Mouse (Mus musculus) embryonic facial prominence, embryonic 12.5 days (tissue): ENCODE data around the gene Cacng8. TPM values are rescaled to one million over a fixed set of nuclear protein-coding genes. Genes with fewer than 3 reads are reported as not detected.

Experiments
- ATAC-seq: fragments of 200-750 bp; cut with Nextera tagmentation; 2 replicates; pipeline ENCODE4 v1.8.0; 2017; ENCODE audit not compliant: insufficient number of reproducible peaks, insufficient read depth, low FRiP score, low TSS enrichment
- H3K27ac ChIP-seq: fragments of 300-500 bp; sonication (generic); 2 replicates; pipeline ENCODE4 v1.5.1; 2016; ENCODE audit warnings: mild to moderate bottlenecking
- H3K27me3 ChIP-seq: fragments of 300-500 bp; sonication (generic); 2 replicates; pipeline ENCODE4 v1.6.1; 2016; ENCODE audit warnings: mild to moderate bottlenecking, moderate library complexity
- H3K36me3 ChIP-seq: fragments of 300-500 bp; sonication (generic); 2 replicates; pipeline ENCODE4 v1.6.1; 2016; ENCODE audit warnings: mild to moderate bottlenecking
- H3K4me1 ChIP-seq: fragments of 300-500 bp; sonication (generic); 2 replicates; pipeline ENCODE4 v1.6.1; 2016
- H3K4me2 ChIP-seq: fragments of 300-500 bp; sonication (generic); replicated peaks from 2 replicates; pipeline ENCODE4 v1.6.1; 2016; ENCODE audit warnings: mild to moderate bottlenecking, moderate library complexity
- H3K4me3 ChIP-seq: fragments of 300-500 bp; sonication (generic); 2 replicates; pipeline ENCODE4 v1.5.1; 2016; ENCODE audit warnings: mild to moderate bottlenecking
- H3K9ac ChIP-seq: fragments of 300-500 bp; sonication (generic); 2 replicates; pipeline ENCODE4 v1.6.1; 2016; ENCODE audit warnings: mild to moderate bottlenecking, moderate library complexity
- H3K9me3 ChIP-seq: fragments of 300-500 bp; sonication (generic); 2 replicates; pipeline ENCODE4 v1.6.1; 2016; ENCODE audit warnings: mild to moderate bottlenecking, moderate library complexity
- WGBS: fragments of 180-500 bp; shearing (Covaris S2); methylation state at CpG from one replicate; pipeline ENCODE4 v1.1.7; 2016; 5-methylcytosine and 5-hydroxymethylcytosine counted together
- polyA plus RNA-seq: library from polyadenylated mRNA; unstranded; fragments of >200 nt; fragmentation: Nextera tagmentation; extraction: Ambion mirVana; gene quantifications from 2 replicates; pipeline ENCODE4 v1.2.1, GENCODE M21; 2016

Gene Cacng8
- polyA plus RNA-seq, result 7.3 and 7.5 TPM in 2 replicates

DNA sequence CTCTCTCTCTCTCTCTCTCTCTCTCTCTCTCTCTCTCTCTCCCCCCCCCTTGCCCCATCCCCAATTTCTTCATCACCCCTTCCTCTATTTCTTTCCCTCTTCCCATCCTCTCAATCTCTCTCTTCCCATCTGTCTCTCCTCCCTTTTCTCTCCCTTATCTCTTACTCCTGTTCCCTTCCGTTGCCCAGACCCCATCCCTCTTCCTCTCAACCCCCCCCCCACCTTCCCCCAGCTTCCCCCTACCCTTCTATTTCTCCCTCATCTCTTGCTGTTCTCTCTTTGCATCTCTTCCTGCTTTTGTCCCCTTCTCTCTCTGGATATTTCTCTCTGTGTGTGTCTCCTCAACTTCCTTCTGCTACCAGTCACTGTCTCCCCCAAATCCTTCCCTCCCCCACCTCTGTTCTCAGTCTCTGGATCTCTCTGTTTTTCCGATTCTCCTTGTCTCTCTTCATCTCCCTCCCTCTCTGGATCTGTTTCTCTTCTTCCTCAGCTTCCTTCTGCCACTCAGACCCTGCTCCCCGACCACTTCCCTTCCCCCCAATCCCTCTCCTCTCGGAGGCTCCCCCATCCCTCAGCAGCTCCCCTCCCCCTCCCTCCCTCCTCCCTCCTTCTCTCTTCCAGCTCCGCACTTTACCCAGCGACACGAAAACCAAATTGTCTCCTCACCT, at the start of gene Cacng8:
Gene Cacng8, plus strand, starts transcription at position 271 of the 668 bp plus-strand sequence.
- H3K9ac ChIP-seq, result peak within 1 kb of the TSS; percentile 57
- H3K9me3 ChIP-seq, result no peaks in the 10 kb centered on the region
- H3K4me1 ChIP-seq, result peaks cover 20% of the 10 kb centered on the region; the same call in 1 of the 2 replicates
- H3K4me3 ChIP-seq, result peak within 1 kb of the TSS; percentile 41
- H3K4me2 ChIP-seq, result peak within 1 kb of the TSS; percentile 68
- ATAC-seq, result 0 out of 2 replicates have a peak, but pooled peaks have one; percentile 58
- peaks cover 10% of the 10 kb centered on the region for H3K36me3 ChIP-seq
- 0% methylated on average over 7 of the region's 7 CpGs for WGBS
- no peaks in the 10 kb centered on the region for H3K27me3 ChIP-seq
- H3K27ac ChIP-seq, result peak within 1 kb of the TSS; percentile 73

DNA sequence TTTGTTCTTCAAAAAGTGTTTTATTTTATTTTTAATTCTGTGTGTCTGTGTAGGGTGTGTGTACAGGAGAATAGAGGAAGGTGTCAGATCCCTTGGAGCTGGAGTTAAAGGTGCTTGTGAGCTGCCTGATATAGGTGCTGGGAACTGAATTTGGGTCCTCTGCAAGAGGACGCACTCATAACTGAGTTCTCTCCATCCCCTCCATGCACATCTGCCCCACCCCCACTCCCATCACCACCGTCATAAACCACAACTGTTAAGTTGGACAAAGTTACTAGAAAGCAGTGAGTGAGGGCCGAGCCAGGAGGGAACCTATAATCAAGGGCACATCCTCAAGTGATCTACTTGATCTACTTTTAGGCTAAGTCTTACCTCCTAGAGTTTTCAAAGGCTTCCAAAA, 46.6 kb upstream of the Cacng8 start:
- no peak overlapping the region for H3K4me3 ChIP-seq
- no peaks in the 10 kb centered on the region for H3K9me3 ChIP-seq
- H3K27ac ChIP-seq, result no peak overlapping the region
- no peak for ATAC-seq
- no peak overlapping the region for H3K9ac ChIP-seq
- WGBS, result 94% methylated on average over 3 of the region's 3 CpGs
- no peaks in the 10 kb centered on the region for H3K4me1 ChIP-seq
- H3K27me3 ChIP-seq, result no peaks in the 10 kb centered on the region
- no peak overlapping the region for H3K4me2 ChIP-seq
- H3K36me3 ChIP-seq, result peaks cover 71% of the 10 kb centered on the region

DNA sequence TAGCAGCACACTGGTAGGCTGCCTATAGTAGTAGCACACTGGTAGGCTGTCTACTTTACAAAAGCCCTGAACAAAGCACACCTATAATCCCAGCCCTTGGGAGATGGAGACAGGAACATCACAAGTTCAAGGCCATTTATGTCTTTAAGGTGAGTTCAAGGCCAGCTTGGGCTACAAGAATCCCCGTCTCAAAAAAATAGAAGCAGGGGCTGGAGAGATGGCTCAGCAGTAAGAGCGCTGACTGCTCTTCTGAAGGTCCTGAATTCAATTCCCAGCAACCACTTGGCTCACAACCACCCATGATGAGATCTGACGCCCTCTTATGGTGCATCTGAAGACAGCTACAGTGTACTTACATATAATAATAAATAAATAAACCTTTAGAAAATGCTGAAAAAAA, 45.2 kb upstream of the Cacng8 start:
- no peak overlapping the region for H3K27ac ChIP-seq
- no peaks in the 10 kb centered on the region for H3K27me3 ChIP-seq
- no peak overlapping the region for H3K4me2 ChIP-seq
- H3K4me3 ChIP-seq, result no peak overlapping the region
- no peaks in the 10 kb centered on the region for H3K4me1 ChIP-seq
- ATAC-seq, result no peak
- peaks cover 75% of the 10 kb centered on the region for H3K36me3 ChIP-seq
- H3K9me3 ChIP-seq, result no peaks in the 10 kb centered on the region
- no peak overlapping the region for H3K9ac ChIP-seq
- 93% methylated on average over 3 of the region's 3 CpGs for WGBS

DNA sequence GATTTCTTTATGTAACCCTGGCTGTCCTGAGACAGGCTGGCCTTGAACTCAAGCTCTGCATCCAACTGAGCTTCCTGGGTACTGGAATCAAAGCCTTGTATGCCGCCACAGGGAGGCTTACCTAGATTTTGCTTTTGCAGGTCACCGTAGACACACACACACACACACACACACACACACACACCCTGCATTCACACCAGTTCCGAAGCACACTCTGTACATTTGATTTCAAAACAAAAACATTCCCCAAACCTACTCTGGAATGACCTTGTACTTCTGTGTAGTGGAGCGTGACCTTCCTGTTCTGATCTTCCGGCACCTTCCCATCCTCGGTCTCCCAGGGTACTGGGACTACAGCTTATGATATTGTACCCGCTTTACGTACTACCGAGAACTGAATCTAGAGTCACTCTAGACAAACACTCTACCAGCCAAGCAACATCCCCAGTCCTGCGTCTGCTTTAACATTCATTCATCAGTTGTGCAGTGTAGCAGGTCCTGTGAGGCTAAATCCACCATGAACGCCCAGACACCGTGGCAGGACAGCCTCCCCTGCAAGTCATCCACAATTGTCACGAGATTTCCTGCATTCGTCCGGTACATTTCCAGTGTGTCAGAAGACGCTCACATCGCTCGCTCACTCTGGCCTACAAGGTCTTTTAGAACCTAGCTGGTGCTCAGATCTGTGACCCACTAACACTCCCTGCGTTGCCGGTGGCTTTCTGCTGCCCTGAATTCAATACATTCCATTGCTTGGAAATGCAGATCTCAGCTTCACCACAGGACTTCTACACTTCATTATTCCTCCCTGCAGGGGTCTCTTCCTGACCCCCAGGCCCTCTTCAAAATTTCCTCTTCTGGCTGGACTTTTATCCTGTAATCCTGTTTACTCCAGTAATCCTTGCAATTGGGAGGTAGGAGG, 42.9 kb upstream of the Cacng8 start:
- Histone ChIP-seq H3K9ac (no peak overlapping the region), H3K4me3 (no peak overlapping the region), H3K4me2 (no peak overlapping the region), H3K27ac (no peak overlapping the region), H3K9me3 (no peaks in the 10 kb centered on the region), H3K4me1 (no peaks in the 10 kb centered on the region), H3K36me3 (peaks cover 78% of the 10 kb centered on the region), H3K27me3 (no peaks in the 10 kb centered on the region)
- WGBS, result 49% methylated on average over 20 of the region's 20 CpGs
- no peak for ATAC-seq

DNA sequence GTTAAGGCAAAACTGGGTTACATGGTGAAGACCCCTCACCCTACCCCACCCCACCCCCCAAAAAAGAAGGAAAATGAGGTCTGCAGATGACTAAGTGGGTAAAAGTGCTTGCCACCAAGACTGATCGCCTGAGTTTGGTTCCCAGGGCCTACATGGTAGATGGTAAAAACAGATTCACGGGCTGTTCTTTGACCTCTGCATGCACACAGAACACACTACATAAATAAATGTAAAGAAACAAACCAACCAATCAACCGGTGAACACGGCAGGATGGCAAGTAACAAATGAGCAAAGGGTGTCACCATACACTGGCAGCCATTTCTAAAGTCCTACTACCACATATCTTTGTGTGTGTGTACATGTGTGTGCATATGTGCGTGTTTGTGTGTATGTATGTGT, 42.2 kb upstream of the Cacng8 start:
- ATAC-seq, result no peak
- no peaks in the 10 kb centered on the region for H3K9me3 ChIP-seq
- H3K27me3 ChIP-seq, result no peaks in the 10 kb centered on the region
- 69% methylated on average over 5 of the region's 5 CpGs for WGBS
- no peak overlapping the region for H3K27ac ChIP-seq
- no peak overlapping the region for H3K4me2 ChIP-seq
- H3K36me3 ChIP-seq, result peaks cover 76% of the 10 kb centered on the region
- no peak overlapping the region for H3K4me3 ChIP-seq
- no peak overlapping the region for H3K9ac ChIP-seq
- H3K4me1 ChIP-seq, result no peaks in the 10 kb centered on the region

DNA sequence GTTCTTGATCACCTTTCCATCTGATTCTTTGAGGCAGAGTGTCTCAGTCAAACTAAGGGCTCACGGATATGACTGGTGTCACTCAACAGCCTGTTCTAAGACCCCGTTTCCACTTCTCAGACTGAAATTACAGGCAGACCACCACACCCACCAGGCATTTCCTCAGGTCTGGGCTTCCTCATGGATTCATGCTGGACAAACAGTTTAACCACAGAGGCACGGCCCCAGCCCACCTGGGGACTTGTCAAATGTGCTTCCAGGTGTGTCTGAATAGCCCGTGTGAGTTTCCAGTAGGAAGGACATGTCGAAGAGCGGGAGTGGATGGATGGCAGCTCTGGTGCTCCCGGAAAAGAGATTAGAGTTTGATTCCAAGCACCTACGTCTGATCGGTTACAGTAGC, 40.7 kb upstream of the Cacng8 start:
- no peak overlapping the region for H3K27ac ChIP-seq
- H3K4me2 ChIP-seq, result no peak overlapping the region
- H3K36me3 ChIP-seq, result peaks cover 66% of the 10 kb centered on the region
- no peak overlapping the region for H3K9ac ChIP-seq
- WGBS, result 92% methylated on average over 9 of the region's 9 CpGs
- no peak for ATAC-seq
- no peak overlapping the region for H3K4me3 ChIP-seq
- H3K9me3 ChIP-seq, result no peaks in the 10 kb centered on the region
- no peaks in the 10 kb centered on the region for H3K27me3 ChIP-seq
- H3K4me1 ChIP-seq, result no peaks in the 10 kb centered on the region

DNA sequence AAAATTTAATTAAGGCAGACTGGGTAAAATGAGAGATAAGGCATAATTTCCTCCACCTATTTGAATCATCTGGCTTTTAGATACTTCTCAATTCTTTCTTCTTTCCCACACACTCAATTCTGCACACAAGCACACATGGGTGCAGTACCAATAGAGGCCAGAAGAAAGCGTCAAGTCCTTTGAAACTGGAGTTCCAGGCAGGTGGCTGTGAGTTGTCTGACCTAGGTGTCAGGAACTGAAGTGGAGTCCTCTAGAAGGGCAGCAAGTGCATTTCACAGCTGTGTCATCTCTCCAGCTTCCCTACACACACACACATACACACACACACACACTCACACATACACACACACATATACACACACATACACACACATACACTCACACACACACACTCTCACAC, 38.9 kb upstream of the Cacng8 start:
- peaks cover 67% of the 10 kb centered on the region for H3K36me3 ChIP-seq
- WGBS, result 79% methylated on average over 1 of the region's 1 CpGs

DNA sequence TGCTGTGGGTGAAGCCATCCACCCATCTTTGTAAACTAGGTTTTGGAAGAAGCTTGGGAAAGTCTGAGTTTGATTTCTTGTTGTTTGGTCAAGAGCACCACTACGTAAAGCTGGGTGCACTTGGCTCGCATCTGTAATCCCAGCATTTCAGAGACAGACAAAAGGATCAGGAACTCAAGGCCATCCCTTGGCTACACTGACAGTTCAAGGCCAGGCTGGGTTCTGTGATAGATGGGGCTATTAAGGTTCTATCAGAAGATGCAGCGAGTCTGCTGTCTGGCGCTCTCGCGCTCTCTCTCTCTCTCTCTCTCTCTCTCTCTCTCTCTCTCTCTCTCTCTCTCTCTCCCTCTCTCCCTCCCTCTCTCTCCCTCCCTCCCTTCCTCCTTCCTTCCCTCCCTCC, 35.6 kb upstream of the Cacng8 start:
- Histone ChIP-seq H3K9ac (no peak overlapping the region), H3K4me1 (no peaks in the 10 kb centered on the region), H3K27ac (no peak overlapping the region), H3K27me3 (no peaks in the 10 kb centered on the region), H3K36me3 (peaks cover 50% of the 10 kb centered on the region), H3K4me3 (no peak overlapping the region), H3K9me3 (no peaks in the 10 kb centered on the region), H3K4me2 (no peak overlapping the region)
- ATAC-seq, result no peak
- 89% methylated on average over 6 of the region's 6 CpGs for WGBS

More for the DNA sequence above, 38.9 kb upstream of the Cacng8 start:
- Histone ChIP-seq H3K4me1 (no peaks in the 10 kb centered on the region), H3K9ac (no peak overlapping the region), H3K9me3 (no peaks in the 10 kb centered on the region), H3K4me3 (no peak overlapping the region), H3K4me2 (no peak overlapping the region), H3K27ac (no peak overlapping the region), H3K27me3 (no peaks in the 10 kb centered on the region)
- ATAC-seq, result no peak

DNA sequence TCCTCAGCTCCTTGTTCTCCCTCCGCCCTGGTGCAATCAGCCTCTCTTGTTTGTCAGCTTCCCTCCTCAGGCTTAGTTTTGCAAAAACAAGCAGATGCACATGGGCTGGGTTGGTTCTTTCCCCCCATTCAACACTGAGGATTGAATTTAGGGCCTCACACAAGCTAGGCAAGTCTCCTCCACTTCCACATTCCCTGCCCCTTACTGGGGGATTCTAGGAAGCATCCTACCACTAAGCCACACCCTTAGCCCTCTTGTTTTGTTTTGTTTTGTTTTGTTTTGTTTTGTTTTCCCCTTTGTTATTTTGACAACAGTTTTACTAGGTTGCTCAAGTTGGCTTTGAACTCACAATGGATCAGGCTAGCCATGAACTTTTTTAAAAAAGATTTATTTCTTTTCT, 29.8 kb upstream of the Cacng8 start:
- ATAC-seq, result no peak
- H3K4me1 ChIP-seq, result no peaks in the 10 kb centered on the region
- no peak overlapping the region for H3K4me2 ChIP-seq
- H3K4me3 ChIP-seq, result no peak overlapping the region
- H3K27me3 ChIP-seq, result peaks cover 9% of the 10 kb centered on the region
- no peak overlapping the region for H3K9ac ChIP-seq
- WGBS, result 85% methylated on average over 1 of the region's 1 CpGs
- no peaks in the 10 kb centered on the region for H3K9me3 ChIP-seq
- peaks cover 52% of the 10 kb centered on the region for H3K36me3 ChIP-seq
- H3K27ac ChIP-seq, result no peak overlapping the region

DNA sequence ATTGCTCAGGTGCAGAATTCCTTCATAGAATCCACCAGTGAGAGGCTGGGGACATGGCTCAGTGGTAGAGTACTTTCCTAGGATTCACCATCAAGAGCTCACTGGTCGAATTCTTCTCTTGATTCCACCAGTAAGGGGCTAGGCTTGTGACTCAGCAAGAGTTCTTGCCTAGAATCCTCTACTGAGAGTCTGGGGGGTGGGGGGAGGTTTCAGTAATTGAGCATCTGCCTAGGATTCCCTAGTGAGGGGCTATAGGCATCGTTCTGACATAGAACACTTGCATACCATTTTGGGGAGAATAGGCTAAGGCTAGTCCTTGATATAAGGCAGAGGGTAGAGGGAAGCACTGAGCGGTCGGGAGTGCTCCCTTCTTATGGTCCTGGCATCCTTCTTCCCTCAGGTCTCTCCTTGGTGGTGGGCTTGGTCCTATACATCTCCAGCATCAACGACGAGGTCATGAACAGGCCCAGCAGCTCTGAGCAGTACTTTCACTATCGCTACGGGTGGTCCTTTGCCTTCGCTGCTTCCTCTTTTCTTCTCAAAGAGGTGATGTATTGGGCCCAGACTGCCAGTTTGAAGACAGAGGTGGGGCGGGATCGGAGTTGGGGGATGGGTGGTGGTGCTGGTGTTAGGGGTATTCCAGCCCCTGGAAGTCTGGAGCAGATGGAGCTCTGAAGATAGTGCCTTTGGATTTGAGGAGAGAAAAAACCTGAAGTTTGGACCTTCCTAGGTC, 24.8 kb upstream of the Cacng8 start:
- Histone ChIP-seq H3K36me3 (peaks cover 28% of the 10 kb centered on the region; the same call in 1 of the 2 replicates), H3K9ac (no peak overlapping the region)
- WGBS, result 47% methylated on average over 11 of the region's 11 CpGs

DNA sequence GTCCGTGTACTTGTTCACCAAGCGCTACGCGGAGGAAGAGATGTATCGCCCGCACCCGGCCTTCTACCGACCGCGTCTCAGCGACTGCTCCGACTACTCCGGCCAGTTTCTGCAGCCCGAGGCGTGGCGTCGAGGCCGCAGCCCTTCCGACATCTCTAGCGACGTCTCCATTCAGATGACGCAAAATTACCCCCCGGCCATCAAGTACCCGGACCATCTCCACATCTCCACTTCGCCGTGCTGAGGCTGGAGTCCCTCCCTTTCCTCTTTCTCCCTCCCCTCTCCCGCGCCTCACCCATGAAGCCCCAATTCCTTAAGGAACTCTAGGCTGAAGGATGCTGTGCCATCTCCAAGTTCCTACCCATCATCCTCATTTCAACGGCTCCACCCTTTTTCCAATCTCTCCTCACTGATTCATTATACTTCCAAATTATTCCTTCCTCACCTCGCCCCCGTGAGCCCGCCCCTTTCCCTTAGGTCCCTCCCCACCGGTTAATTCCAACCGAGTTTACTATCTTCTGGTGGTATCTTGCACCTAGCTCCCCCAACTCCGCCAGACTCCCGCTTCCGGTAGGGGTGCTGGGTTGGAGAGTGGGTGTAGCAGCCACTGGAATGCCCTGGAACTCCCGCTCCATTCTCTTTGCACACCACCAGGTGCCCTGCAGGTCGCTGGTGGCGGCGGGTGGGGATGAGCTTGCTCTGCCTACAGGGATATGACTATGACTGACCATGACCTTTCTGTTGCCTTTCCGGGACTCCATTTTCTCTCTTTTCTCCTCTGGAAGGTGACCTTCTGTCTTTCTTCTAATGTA, 23.6 kb upstream of the Cacng8 start:
- peaks cover 18% of the 10 kb centered on the region for H3K27me3 ChIP-seq
- H3K9ac ChIP-seq, result no peak overlapping the region
- no peak overlapping the region for H3K4me2 ChIP-seq
- no peak overlapping the region for H3K27ac ChIP-seq
- H3K9me3 ChIP-seq, result no peaks in the 10 kb centered on the region
- peaks cover 6% of the 10 kb centered on the region for H3K4me1 ChIP-seq
- H3K4me3 ChIP-seq, result no peak overlapping the region
- 17% methylated on average over 42 of the region's 42 CpGs for WGBS
- ATAC-seq, result no peak
- peaks cover 25% of the 10 kb centered on the region; the same call in 1 of the 2 replicates for H3K36me3 ChIP-seq

More for the DNA sequence above, 24.8 kb upstream of the Cacng8 start:
- ATAC-seq, result no peak
- peaks cover 18% of the 10 kb centered on the region for H3K27me3 ChIP-seq
- peaks cover 6% of the 10 kb centered on the region for H3K4me1 ChIP-seq
- no peaks in the 10 kb centered on the region for H3K9me3 ChIP-seq
- H3K4me3 ChIP-seq, result no peak overlapping the region
- H3K27ac ChIP-seq, result no peak overlapping the region
- H3K4me2 ChIP-seq, result no peak overlapping the region
